Mouse (Mus musculus) forebrain, embryonic 13.5 days (tissue): Measurements from ENCODE around the gene Adam12. TPM values are rescaled to one million over a fixed set of nuclear protein-coding genes. Genes with fewer than 3 reads are reported as not detected.

ENCODE experiments used
- microRNA-seq: library from miRNA; unstranded; fragments of <30 nt; microRNA quantifications from one replicate; pipeline ENCODE4, GENCODE M21; 2016
- polyA plus RNA-seq: library from polyadenylated mRNA; unstranded; fragments of >200 nt; fragmentation: Nextera tagmentation; extraction: Ambion mirVana; gene quantifications from 2 replicates; pipeline ENCODE4 v1.2.1, GENCODE M21; 2015

The Adam12 gene
- polyA plus RNA-seq, 1 experiment from 2014 or later: 1.3 TPM

Small RNA genes within 50 kb of the gene (microRNA-seq; reads per million reads assigned to microRNA genes)
- not detected for gene Gm23631

Other genes starting within 250 kb of the Adam12 start
- gene D7Ertd443e, start 153.5 kb upstream of the Adam12 start, polyA plus RNA-seq: 0.05 TPM in 1 of 2 replicates, not detected in the other